Mouse (Mus musculus): ENCODE data around the gene Nedd9. TPM values are rescaled to one million over a fixed set of nuclear protein-coding genes. Genes with fewer than 3 reads are reported as not detected.

Nedd9 gene
- polyA plus RNA-seq, 1 experiment from 2014 or later = 11.1 TPM

- no peak overlapping the region for H3K4me3 ChIP-seq
- H3K4me1 ChIP-seq = peaks cover 31% of the 10 kb centered on the region
- WGBS = 92% methylated on average over 7 of the region's 7 CpGs
- H3K9me3 ChIP-seq (replicated peaks) = no peaks in the 10 kb centered on the region
- H3K36me3 ChIP-seq = no peaks in the 10 kb centered on the region
- peak overlapping the region; percentile 34; the same call in 1 of the 2 replicates for H3K27ac ChIP-seq
- H3K27me3 ChIP-seq (ENCODE audit: low read depth, poor library complexity, severe bottlenecking) = no peaks in the 10 kb centered on the region
- no peak for DNase-seq (ENCODE audit: low spot score)
These were observed 3.2 kb downstream of the Nedd9 start for GRCm38 (mm10) chr13:41483966-41484365.

DNA sequence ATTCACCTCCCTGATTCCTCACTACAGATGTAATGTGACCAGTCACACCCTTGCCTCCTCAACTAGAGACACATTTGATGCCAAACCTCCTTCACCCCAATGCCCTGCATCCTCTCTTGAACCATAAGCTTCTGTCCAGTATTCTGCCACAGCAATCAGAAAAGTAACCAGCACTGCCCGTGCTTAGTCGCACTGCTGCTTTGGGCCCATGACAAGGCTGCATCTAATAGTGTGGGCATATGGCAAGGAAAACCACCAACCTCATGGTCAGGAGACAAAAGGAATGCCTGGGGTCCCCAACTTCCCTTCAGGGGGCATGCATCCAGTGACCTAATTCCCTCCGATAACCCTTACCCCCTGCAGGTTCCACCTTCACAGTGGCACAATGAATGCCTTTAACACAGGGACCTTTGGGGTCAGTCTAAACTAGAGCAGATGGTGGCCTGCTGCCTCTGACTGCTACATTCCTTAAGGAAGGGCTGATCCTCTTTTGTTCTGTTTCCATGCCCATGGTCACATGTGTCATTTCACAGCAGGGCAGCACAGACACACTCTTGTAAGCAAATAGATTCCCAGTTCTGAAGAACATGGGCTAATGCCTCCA, 4.7 kb downstream of the Nedd9 start:
- Histone ChIP-seq H3K27ac (peak overlapping the region; percentile 67), H3K4me1 (peaks cover 26% of the 10 kb centered on the region), H3K9me3 (replicated peaks) (no peaks in the 10 kb centered on the region), H3K4me3 (no peak overlapping the region), H3K36me3 (no peaks in the 10 kb centered on the region), H3K27me3 (ENCODE audit: low read depth, poor library complexity, severe bottlenecking) (no peaks in the 10 kb centered on the region)
- WGBS = 71% methylated on average over 3 of the region's 3 CpGs
- DNase-seq (ENCODE audit: low spot score) = peak; percentile 32

DNA sequence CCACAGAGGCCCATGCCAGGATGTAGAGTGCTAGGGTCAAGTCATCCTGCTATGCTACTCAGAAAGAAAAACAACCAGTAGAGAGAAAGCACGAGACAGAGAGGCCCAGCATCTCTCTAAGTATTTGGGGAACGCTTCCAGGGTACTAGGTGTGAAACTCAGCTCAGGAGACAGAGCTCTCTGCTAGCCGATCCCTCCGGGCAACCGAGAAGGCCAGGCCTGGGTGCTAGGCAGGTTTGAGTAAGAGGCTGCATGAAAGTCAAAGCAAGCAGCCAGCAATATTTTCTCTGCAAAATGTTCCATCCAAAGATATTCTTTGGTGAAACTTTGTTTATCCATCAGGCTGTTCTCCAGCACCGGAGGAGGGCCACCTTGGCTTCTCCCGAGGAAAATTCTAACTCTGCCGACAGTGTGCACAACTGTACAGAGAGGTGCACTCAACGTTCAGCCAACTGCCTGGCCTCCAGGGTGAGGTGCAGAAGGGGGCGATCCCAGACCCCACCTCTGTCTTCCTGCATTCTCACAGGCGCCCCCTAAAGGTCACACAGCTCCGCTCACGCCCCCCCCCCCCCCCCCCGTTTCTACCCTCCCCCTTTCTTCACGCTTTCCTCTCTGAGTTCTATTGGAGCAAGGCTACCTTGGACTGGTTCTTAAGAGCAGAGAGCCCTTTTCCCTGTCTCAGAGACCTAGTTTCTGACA, 7.3 kb downstream of the Nedd9 start:
- Histone ChIP-seq H3K4me1 (peaks cover 13% of the 10 kb centered on the region), H3K36me3 (no peaks in the 10 kb centered on the region), H3K27ac (no peak overlapping the region), H3K9me3 (replicated peaks) (no peaks in the 10 kb centered on the region), H3K27me3 (ENCODE audit: low read depth, poor library complexity, severe bottlenecking) (no peaks in the 10 kb centered on the region), H3K4me3 (no peak overlapping the region)
- 74% methylated on average over 14 of the region's 15 CpGs for WGBS
- no peak for DNase-seq (ENCODE audit: low spot score)

DNA sequence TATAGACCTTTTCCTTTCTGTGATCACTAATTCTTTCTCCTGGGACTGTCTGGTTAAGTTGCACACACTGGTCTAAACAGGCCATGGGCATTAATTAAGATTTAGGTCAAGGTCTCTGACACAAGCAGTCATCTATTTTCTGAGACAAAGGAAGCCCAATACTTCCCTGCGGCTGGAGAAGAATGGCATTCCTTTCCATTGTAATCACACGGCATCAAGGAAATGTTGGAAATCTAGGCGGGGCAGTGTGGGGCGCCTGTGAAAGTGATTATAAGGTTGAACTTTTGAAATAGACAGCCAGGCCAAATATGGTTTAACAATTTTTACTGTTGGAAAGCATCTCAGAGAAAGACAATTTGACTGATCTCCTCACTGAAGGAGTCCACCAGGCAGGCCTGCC, 10.9 kb downstream of the Nedd9 start:
- Histone ChIP-seq H3K36me3 (no peaks in the 10 kb centered on the region), H3K4me1 (no peaks in the 10 kb centered on the region), H3K27ac (no peak overlapping the region), H3K9me3 (replicated peaks) (no peaks in the 10 kb centered on the region), H3K4me3 (no peak overlapping the region), H3K27me3 (ENCODE audit: low read depth, poor library complexity, severe bottlenecking) (no peaks in the 10 kb centered on the region)
- WGBS = 79% methylated on average over 4 of the region's 4 CpGs
- no peak for DNase-seq (ENCODE audit: low spot score)

DNA sequence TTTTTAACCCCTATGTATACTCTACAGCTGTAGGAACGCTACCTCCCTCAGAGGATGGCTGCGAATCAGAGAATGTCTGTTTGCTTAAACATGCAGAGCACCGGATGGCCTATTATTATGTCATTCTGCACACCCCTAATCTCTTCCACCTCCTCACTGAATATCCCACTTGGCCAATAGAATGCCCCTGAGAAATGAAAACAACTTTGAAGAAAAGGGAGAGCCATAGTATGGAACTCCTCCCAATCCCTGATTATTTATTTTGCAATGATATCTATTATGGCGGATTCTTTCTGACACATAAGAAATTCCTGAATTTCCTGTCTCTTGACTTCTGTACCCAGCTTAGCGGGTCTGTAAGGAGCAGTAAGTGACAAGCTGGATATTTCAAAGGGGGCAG, 12.8 kb downstream of the Nedd9 start:
- Histone ChIP-seq H3K27ac (no peak overlapping the region), H3K4me3 (no peak overlapping the region), H3K27me3 (ENCODE audit: low read depth, poor library complexity, severe bottlenecking) (no peaks in the 10 kb centered on the region), H3K9me3 (replicated peaks) (no peaks in the 10 kb centered on the region), H3K4me1 (no peaks in the 10 kb centered on the region), H3K36me3 (no peaks in the 10 kb centered on the region)
- WGBS = 92% methylated on average over 5 of the region's 5 CpGs
- no peak for DNase-seq (ENCODE audit: low spot score)

DNA sequence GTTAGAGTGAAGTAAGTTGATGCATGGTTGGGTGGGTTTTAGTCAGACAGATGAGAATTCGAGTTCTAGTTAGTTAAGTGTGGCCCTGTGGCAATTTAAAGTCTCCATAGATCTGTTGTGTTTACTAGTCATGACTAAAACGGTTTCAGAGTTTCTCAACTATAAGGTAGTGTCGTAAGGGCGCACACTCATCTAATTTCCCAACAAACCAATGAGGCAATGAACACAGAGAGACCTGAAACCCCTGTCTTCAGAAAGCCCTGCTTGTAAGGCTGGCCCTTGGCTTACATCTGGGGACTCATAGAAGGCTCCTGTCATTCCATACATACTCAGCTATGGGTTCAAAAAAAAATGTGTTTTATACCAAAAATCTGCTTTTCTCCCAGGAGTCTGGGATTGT, 13.7 kb downstream of the Nedd9 start:
- no peaks in the 10 kb centered on the region for H3K4me1 ChIP-seq
- 89% methylated on average over 4 of the region's 4 CpGs for WGBS

GRCm38 (mm10) chr13:41472878-41473424, 14.2 kb downstream of the Nedd9 start:
- Histone ChIP-seq H3K27ac (no peak overlapping the region), H3K4me1 (no peaks in the 10 kb centered on the region), H3K27me3 (ENCODE audit: low read depth, poor library complexity, severe bottlenecking) (no peaks in the 10 kb centered on the region), H3K36me3 (no peaks in the 10 kb centered on the region), H3K9me3 (replicated peaks) (no peaks in the 10 kb centered on the region), H3K4me3 (no peak overlapping the region)
- WGBS = 81% methylated on average over 5 of the region's 5 CpGs
- no peak for DNase-seq (ENCODE audit: low spot score)

More for the DNA sequence above, 13.7 kb downstream of the Nedd9 start:
- DNase-seq (ENCODE audit: low spot score) = no peak
- Histone ChIP-seq H3K36me3 (no peaks in the 10 kb centered on the region), H3K4me3 (no peak overlapping the region), H3K9me3 (replicated peaks) (no peaks in the 10 kb centered on the region), H3K27ac (no peak overlapping the region), H3K27me3 (ENCODE audit: low read depth, poor library complexity, severe bottlenecking) (no peaks in the 10 kb centered on the region)

- no peak for DNase-seq (ENCODE audit: low spot score)
- Histone ChIP-seq H3K27me3 (ENCODE audit: low read depth, poor library complexity, severe bottlenecking) (no peaks in the 10 kb centered on the region), H3K36me3 (no peaks in the 10 kb centered on the region), H3K9me3 (replicated peaks) (no peaks in the 10 kb centered on the region), H3K4me3 (no peak overlapping the region), H3K4me1 (peaks cover 7% of the 10 kb centered on the region; the same call in 1 of the 2 replicates), H3K27ac (no peak overlapping the region)
- 87% methylated on average over 5 of the region's 5 CpGs for WGBS
These were observed 18.9 kb downstream of the Nedd9 start for GRCm38 (mm10) chr13:41468277-41468676.

DNA sequence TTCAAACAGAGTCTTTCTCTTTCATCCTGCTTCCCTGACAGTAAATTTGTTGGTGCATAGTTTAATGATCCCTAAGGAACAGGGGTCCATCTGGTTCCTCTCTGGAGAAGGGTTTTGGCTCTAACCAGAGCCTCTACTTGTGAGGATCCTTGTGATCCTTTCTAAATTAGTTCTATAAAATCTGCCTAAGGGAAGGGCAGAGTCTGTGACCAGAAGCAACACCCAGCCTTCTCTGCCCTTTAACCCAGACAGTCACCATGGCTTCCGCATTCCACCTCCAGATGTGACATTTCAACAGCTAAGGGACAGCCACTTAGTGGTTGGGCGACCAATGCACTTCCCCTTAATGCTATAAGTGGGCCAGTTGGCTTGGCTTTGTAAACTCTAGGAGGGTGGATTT, 20.1 kb downstream of the Nedd9 start:
- no peak for DNase-seq (ENCODE audit: low spot score)
- H3K27me3 ChIP-seq (ENCODE audit: low read depth, poor library complexity, severe bottlenecking) = no peaks in the 10 kb centered on the region
- 56% methylated on average over 2 of the region's 2 CpGs for WGBS
- no peak overlapping the region for H3K4me3 ChIP-seq
- no peak overlapping the region for H3K27ac ChIP-seq
- H3K4me1 ChIP-seq = peaks cover 7% of the 10 kb centered on the region; the same call in 1 of the 2 replicates
- no peaks in the 10 kb centered on the region for H3K36me3 ChIP-seq
- H3K9me3 ChIP-seq (replicated peaks) = no peaks in the 10 kb centered on the region

DNA sequence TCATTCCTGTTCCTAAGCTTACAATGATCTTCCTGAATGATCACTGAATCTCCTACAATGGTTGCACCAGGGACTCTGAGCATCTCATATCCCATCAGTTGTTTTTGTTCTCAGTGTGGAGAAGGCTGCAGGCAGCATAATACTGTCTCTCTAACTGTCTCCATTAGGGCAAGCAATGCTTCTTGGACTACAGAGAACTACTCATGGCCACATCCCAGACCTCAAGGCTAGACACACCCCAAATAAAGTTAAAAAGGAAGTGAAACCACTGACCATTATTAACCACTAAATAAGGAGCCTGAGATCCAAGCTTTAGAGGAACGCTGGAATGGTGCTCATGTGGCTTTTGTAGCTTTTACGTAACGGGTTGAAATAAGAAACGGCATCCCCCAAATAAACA, 20.5 kb downstream of the Nedd9 start:
- Histone ChIP-seq H3K36me3 (no peaks in the 10 kb centered on the region), H3K4me3 (no peak overlapping the region), H3K9me3 (replicated peaks) (no peaks in the 10 kb centered on the region), H3K27ac (no peak overlapping the region), H3K4me1 (peaks cover 7% of the 10 kb centered on the region; the same call in 1 of the 2 replicates), H3K27me3 (ENCODE audit: low read depth, poor library complexity, severe bottlenecking) (no peaks in the 10 kb centered on the region)
- 67% methylated on average over 4 of the region's 4 CpGs for WGBS
- no peak for DNase-seq (ENCODE audit: low spot score)

DNA sequence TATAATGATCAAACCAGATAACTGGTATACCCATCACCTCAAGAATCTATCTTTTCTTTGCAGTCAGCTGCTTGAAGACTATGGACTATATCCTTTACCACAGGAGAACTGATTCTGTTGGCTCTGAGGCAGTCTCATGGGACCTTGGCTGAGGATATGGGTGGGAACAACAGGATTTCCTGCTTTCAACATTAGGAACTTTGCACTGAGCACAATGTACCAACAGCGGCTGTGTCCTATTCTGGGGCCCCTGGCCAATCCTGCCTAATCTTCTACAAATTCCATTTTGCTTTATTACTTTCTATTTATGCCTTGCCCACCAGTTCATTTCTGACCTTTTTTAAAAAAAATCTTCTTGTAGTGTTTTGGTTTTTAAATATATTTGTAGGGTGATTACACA, 21.0 kb downstream of the Nedd9 start:
- H3K4me3 ChIP-seq = no peak overlapping the region
- no peak overlapping the region for H3K27ac ChIP-seq
- H3K9me3 ChIP-seq (replicated peaks) = no peaks in the 10 kb centered on the region
- WGBS = 93% methylated on average over 1 of the region's 1 CpGs
- DNase-seq (ENCODE audit: low spot score) = no peak
- no peaks in the 10 kb centered on the region for H3K27me3 ChIP-seq (ENCODE audit: low read depth, poor library complexity, severe bottlenecking)
- peaks cover 7% of the 10 kb centered on the region; the same call in 1 of the 2 replicates for H3K4me1 ChIP-seq
- no peaks in the 10 kb centered on the region for H3K36me3 ChIP-seq

- no peak for DNase-seq (ENCODE audit: low spot score)
- H3K4me3 ChIP-seq = no peak overlapping the region
- H3K27me3 ChIP-seq (ENCODE audit: low read depth, poor library complexity, severe bottlenecking) = no peaks in the 10 kb centered on the region
- H3K36me3 ChIP-seq = no peaks in the 10 kb centered on the region
- 78% methylated on average over 3 of the region's 3 CpGs for WGBS
- H3K27ac ChIP-seq = no peak overlapping the region
- no peaks in the 10 kb centered on the region for H3K9me3 ChIP-seq (replicated peaks)
- peaks cover 12% of the 10 kb centered on the region for H3K4me1 ChIP-seq
These were observed 25.7 kb downstream of the Nedd9 start for GRCm38 (mm10) chr13:41461418-41461817.

DNA sequence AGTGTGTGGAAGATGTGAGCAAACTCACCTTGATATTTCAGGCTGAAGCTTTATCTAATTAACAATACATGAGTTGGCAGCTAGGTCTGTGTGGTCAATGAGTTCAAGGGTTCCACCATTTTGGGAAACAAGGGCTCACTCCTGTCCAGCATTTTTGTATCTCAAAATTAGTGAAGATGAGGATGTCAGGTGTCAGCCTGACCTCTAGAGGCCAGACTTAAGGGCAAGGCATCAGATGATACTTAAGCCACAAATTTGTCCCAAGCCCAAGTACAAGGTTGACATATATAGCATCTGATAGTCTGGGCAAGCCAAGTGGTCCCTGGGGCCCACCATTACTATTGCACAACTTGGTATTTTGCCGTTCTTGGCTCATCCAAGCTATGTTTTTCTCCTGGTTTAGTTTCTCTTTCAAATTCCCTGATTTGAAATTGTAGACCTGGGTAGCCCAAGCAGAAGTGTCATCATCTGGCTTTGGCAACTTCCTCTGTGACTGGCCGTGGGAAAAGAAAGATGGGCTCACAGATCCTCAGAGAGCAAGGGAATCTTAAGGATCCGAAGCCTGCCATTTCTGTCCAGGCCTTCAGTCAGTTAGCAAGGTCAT, 27.4 kb downstream of the Nedd9 start:
- 90% methylated on average over 3 of the region's 3 CpGs for WGBS

More for the DNA sequence above, 27.4 kb downstream of the Nedd9 start:
- no peak overlapping the region for H3K27ac ChIP-seq
- H3K4me3 ChIP-seq = no peak overlapping the region
- no peaks in the 10 kb centered on the region for H3K27me3 ChIP-seq (ENCODE audit: low read depth, poor library complexity, severe bottlenecking)
- H3K4me1 ChIP-seq = peaks cover 15% of the 10 kb centered on the region
- no peaks in the 10 kb centered on the region for H3K36me3 ChIP-seq
- DNase-seq (ENCODE audit: low spot score) = no peak
- no peaks in the 10 kb centered on the region for H3K9me3 ChIP-seq (replicated peaks)
